Mouse (Mus musculus): ENCODE results near the gene Pigk. TPM values are rescaled to one million over a fixed set of nuclear protein-coding genes. Genes with fewer than 3 reads are reported as not detected.

Gene Pigk
- polyA plus RNA-seq, 1 experiment from 2014 or later: 33.7 TPM

DNA sequence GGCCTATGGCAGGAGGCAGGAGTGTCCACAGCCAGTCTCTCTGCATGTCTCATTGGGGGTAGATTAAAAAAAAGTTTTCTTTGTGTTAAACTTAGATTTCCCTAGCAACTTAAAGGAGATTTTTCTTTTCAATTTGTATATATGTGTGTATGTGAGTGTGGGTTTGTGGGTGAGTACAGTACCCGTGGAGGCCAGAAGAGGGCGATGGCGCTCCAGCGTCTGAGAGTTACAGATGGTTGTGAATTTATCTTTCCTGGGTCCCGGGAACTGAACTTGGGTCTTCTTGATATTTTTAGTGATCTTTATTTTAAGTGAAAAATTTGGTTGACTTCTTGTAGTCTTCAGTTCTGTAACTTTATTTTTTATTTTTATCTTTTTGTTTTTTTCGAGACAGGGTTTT lies 7.4 kb downstream of the Pigk start:
- no peak for ATAC-seq
- Histone ChIP-seq H3K4me1 (replicated peaks; ENCODE audit: control insufficient read depth, insufficient read depth, low read length) (no peaks in the 10 kb centered on the region), H3K4me3 (ENCODE audit: low read depth, low read length) (no peak overlapping the region), H3K27me3 (replicated peaks; ENCODE audit: control insufficient read depth, insufficient read depth, low read length) (no peaks in the 10 kb centered on the region), H3K9ac (ENCODE audit: low read depth, low read length) (no peak overlapping the region), H3K9me3 (ENCODE audit: control insufficient read depth) (no peaks in the 10 kb centered on the region), H3K36me3 (ENCODE audit: control insufficient read depth, insufficient read depth) (0 out of 2 replicates have a peak, but pooled peaks cover 3% of the 10 kb centered on the region), H3K27ac (ENCODE audit: low read depth, low read length) (no peak overlapping the region), H3K4me2 (replicated peaks; ENCODE audit: low read depth) (no peak overlapping the region)
- 82% methylated on average over 6 of the region's 6 CpGs for WGBS
- peak; percentile 32 for TF ChIP-seq CTCF (IDR thresholded peaks at IDR 0.05; ENCODE audit: low read depth)

DNA sequence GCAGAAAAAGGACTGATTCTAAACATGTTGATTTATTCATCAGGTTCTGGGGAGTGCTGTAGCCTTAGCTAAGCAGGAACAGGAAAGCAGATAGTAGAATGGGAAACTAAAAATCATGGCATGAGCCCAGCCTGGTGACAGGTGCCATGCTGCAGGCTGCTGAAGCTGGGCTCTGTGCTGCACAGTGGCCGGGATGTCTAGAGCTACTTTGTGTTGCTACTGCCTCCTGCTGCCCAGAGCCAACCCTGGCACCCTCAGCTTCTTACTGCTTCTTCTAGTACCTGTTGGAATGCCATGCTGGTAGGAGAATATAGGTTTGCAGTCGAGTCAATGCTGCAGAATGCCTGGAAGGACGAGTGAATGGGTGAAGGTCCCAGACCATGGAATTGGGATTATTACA lies 8.9 kb downstream of the Pigk start:
- Histone ChIP-seq H3K9ac (ENCODE audit: low read depth, low read length) (no peak overlapping the region), H3K9me3 (ENCODE audit: control insufficient read depth) (no peaks in the 10 kb centered on the region), H3K27me3 (replicated peaks; ENCODE audit: control insufficient read depth, insufficient read depth, low read length) (no peaks in the 10 kb centered on the region), H3K27ac (ENCODE audit: low read depth, low read length) (no peak overlapping the region), H3K4me3 (ENCODE audit: low read depth, low read length) (no peak overlapping the region), H3K4me1 (replicated peaks; ENCODE audit: control insufficient read depth, insufficient read depth, low read length) (no peaks in the 10 kb centered on the region), H3K4me2 (replicated peaks; ENCODE audit: low read depth) (no peak overlapping the region), H3K36me3 (ENCODE audit: control insufficient read depth, insufficient read depth) (0 out of 2 replicates have a peak, but pooled peaks cover 3% of the 10 kb centered on the region)
- TF ChIP-seq CTCF (IDR thresholded peaks at IDR 0.05; ENCODE audit: low read depth): peak; percentile 65
- 67% methylated on average over 3 of the region's 3 CpGs for WGBS
- ATAC-seq: 0 out of 2 replicates have a peak, but pooled peaks have one; percentile 38

DNA sequence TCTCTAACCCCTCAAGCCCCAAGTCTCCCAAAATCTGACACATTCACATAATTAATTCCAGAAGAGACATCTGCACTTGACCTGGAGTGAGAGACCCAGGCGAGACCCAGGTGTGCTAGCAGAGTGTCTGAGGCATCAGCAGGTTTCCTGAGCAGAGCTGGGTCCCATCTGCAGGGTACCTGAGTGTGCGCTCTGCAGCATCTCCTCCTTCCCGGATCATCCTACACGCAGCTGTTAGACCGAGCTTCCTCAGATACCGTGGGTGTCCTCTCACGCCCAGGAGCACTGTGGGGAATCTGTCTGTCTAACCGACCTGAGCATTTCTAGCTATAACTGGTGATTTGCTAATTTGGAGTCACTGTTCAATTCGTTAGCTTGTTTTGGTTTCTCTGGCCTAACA lies 10.5 kb downstream of the Pigk start:
- Histone ChIP-seq H3K4me2 (replicated peaks; ENCODE audit: low read depth) (no peak overlapping the region), H3K9ac (ENCODE audit: low read depth, low read length) (no peak overlapping the region), H3K27me3 (replicated peaks; ENCODE audit: control insufficient read depth, insufficient read depth, low read length) (no peaks in the 10 kb centered on the region), H3K36me3 (ENCODE audit: control insufficient read depth, insufficient read depth) (0 out of 2 replicates have a peak, but pooled peaks cover 3% of the 10 kb centered on the region), H3K4me1 (replicated peaks; ENCODE audit: control insufficient read depth, insufficient read depth, low read length) (no peaks in the 10 kb centered on the region), H3K4me3 (ENCODE audit: low read depth, low read length) (no peak overlapping the region), H3K9me3 (ENCODE audit: control insufficient read depth) (no peaks in the 10 kb centered on the region), H3K27ac (ENCODE audit: low read depth, low read length) (no peak overlapping the region)
- WGBS: 95% methylated on average over 9 of the region's 9 CpGs
- ATAC-seq: no peak
- TF ChIP-seq CTCF (IDR thresholded peaks at IDR 0.05; ENCODE audit: low read depth): no peak

- Histone ChIP-seq H3K4me3 (ENCODE audit: low read depth, low read length) (no peak overlapping the region), H3K9ac (ENCODE audit: low read depth, low read length) (no peak overlapping the region), H3K27me3 (replicated peaks; ENCODE audit: control insufficient read depth, insufficient read depth, low read length) (no peaks in the 10 kb centered on the region), H3K4me2 (replicated peaks; ENCODE audit: low read depth) (no peak overlapping the region), H3K9me3 (ENCODE audit: control insufficient read depth) (no peaks in the 10 kb centered on the region), H3K4me1 (replicated peaks; ENCODE audit: control insufficient read depth, insufficient read depth, low read length) (no peaks in the 10 kb centered on the region), H3K36me3 (ENCODE audit: control insufficient read depth, insufficient read depth) (0 out of 2 replicates have a peak, but pooled peaks cover 3% of the 10 kb centered on the region), H3K27ac (ENCODE audit: low read depth, low read length) (no peak overlapping the region)
- no peak for TF ChIP-seq CTCF (IDR thresholded peaks at IDR 0.05; ENCODE audit: low read depth)
- no peak for ATAC-seq
- 71% methylated on average over 6 of the region's 6 CpGs for WGBS
These were observed 14.3 kb downstream of the Pigk start for GRCm38 (mm10) chr3:152728238-152728637.

DNA sequence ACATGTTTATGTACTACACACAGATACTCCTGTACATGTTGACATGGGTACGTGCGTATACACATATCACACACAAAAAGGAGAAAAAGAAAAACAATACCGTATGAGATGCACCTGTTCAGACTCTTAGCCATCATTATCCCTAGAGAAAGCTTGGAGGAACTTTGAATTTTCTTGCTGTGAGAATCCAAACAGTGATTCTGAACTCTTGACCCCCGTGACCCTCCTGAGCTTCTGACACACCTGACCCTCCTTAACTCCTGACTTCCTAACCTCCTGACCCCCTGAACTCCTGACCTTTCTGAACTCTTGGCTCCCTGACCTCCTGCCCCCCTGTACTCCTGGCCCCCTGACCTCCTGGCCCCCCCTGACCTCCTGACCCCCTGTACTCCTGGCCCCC lies 19.1 kb downstream of the Pigk start:
- Histone ChIP-seq H3K4me2 (replicated peaks; ENCODE audit: low read depth) (no peak overlapping the region), H3K9ac (ENCODE audit: low read depth, low read length) (no peak overlapping the region), H3K9me3 (ENCODE audit: control insufficient read depth) (no peaks in the 10 kb centered on the region), H3K27ac (ENCODE audit: low read depth, low read length) (no peak overlapping the region), H3K27me3 (replicated peaks; ENCODE audit: control insufficient read depth, insufficient read depth, low read length) (no peaks in the 10 kb centered on the region), H3K36me3 (ENCODE audit: control insufficient read depth, insufficient read depth) (no peaks in the 10 kb centered on the region), H3K4me1 (replicated peaks; ENCODE audit: control insufficient read depth, insufficient read depth, low read length) (no peaks in the 10 kb centered on the region), H3K4me3 (ENCODE audit: low read depth, low read length) (no peak overlapping the region)
- no peak for ATAC-seq
- no peak for TF ChIP-seq CTCF (IDR thresholded peaks at IDR 0.05; ENCODE audit: low read depth)
- WGBS: 94% methylated on average over 4 of the region's 4 CpGs

DNA sequence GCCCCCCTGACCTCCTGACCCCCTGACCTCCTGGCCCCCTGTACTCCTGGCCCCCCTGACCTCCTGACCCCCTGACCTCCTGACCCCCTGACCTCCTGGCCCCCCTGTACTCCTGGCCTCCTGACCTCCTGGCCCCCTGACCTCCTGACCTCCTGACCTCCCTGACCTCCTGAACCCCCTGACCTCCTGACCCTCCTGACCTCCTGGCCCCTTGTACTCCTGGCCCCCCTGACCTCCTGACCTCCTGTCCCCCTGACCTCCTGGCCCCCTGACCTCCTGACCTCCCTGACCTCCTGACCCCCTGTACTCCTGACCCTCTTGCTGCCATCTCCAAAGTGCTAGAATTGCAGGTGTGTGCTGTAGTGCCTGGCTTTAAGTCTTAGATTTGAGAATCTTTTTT lies 19.6 kb downstream of the Pigk start:
- H3K9ac ChIP-seq (ENCODE audit: low read depth, low read length): no peak overlapping the region
- TF ChIP-seq CTCF (IDR thresholded peaks at IDR 0.05; ENCODE audit: low read depth): no peak
- H3K4me3 ChIP-seq (ENCODE audit: low read depth, low read length): no peak overlapping the region
- H3K27ac ChIP-seq (ENCODE audit: low read depth, low read length): no peak overlapping the region
- no peaks in the 10 kb centered on the region for H3K27me3 ChIP-seq (replicated peaks; ENCODE audit: control insufficient read depth, insufficient read depth, low read length)
- H3K36me3 ChIP-seq (ENCODE audit: control insufficient read depth, insufficient read depth): no peaks in the 10 kb centered on the region
- H3K9me3 ChIP-seq (ENCODE audit: control insufficient read depth): no peaks in the 10 kb centered on the region
- H3K4me1 ChIP-seq (replicated peaks; ENCODE audit: control insufficient read depth, insufficient read depth, low read length): no peaks in the 10 kb centered on the region; the same call in 1 of the 2 replicates
- no peak overlapping the region for H3K4me2 ChIP-seq (replicated peaks; ENCODE audit: low read depth)
- ATAC-seq: no peak

DNA sequence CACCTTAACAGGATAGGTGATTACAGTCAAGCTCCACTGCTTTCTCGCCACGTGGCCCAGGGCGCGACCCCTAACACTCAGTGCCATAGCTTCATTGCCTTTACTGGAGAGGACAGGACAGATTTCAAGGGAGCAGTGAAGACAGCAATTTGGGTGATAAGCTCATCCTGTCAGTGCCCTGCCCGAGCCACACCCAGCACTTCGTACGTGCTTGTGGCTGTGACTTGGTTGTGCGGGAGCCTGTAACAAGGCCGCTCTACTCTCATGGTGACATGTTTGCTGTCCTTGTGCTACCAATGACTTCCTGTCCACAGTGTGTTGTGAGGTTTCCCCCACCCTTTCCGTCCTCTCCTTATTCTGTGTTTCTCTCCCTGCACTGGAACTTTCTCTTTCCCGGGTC lies 20.2 kb downstream of the Pigk start:
- Histone ChIP-seq H3K9ac (ENCODE audit: low read depth, low read length) (no peak overlapping the region), H3K4me3 (ENCODE audit: low read depth, low read length) (no peak overlapping the region), H3K4me1 (replicated peaks; ENCODE audit: control insufficient read depth, insufficient read depth, low read length) (no peaks in the 10 kb centered on the region; the same call in 1 of the 2 replicates), H3K4me2 (replicated peaks; ENCODE audit: low read depth) (no peak overlapping the region), H3K27me3 (replicated peaks; ENCODE audit: control insufficient read depth, insufficient read depth, low read length) (no peaks in the 10 kb centered on the region), H3K36me3 (ENCODE audit: control insufficient read depth, insufficient read depth) (no peaks in the 10 kb centered on the region), H3K27ac (ENCODE audit: low read depth, low read length) (no peak overlapping the region), H3K9me3 (ENCODE audit: control insufficient read depth) (no peaks in the 10 kb centered on the region)
- TF ChIP-seq CTCF (IDR thresholded peaks at IDR 0.05; ENCODE audit: low read depth): no peak
- no peak for ATAC-seq
- WGBS: 78% methylated on average over 11 of the region's 11 CpGs

All from intestine, postnatal 0 days (tissue).